Mouse (Mus musculus): ENCODE measurements around the gene Hmcn1. TPM values are rescaled to one million over a fixed set of nuclear protein-coding genes. Genes with fewer than 3 reads are reported as not detected.

Hmcn1 gene
- total RNA-seq, 2 experiments from 2014 or later: 2.9 to 3.8 TPM

DNA sequence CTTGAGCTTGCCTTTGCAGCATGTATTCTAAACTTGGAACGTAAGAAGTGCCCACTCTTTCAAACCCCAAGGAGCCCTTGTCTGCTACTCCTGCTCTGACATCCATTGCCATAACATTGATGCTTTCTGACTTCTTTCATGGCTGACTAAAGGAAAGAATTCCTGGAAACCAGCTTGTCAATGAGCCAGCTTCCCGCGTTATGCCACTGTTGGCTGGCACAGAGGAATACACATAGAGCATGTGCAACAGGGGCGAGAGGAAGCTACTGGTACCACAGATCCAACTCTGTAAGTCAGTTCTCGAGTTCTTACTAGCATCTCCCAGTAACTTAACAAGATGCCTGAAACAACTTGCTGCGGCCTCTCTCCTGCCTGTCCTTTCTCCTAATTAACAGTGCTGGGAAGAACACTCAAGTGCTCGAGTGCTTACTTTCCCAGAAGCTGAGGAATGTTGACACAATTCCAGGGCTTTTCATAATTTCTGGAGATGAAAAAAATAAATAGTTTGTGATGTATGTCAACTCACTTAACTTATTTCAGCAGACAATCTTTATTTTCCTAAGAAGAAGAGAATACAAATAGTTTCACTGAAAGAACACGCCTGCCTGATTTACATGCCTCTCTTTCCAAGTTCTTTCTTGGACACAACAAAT, 192.5 kb downstream of the Hmcn1 start:
- DNase-seq (ENCODE audit: extremely low spot score in 1 of 2, low spot score in 1 of 2): no peak

DNA sequence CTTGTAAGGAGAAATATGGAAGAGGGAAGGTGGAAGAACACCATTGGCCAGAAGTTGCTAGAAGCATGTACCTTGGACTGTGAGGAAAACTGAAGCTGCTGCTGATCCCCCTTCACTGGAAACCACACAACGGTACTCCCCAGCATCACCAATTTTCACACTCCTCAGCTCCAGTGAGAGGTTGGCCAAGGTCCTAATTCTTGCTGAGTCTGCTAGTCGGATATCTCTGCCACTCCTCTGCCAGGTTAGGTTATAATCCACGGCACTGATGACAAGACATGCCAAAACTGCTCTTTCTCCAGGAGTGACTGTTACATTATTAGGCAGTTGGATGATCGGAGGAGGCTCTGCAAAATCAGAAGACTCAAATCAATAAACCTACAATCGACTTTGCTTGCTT, 194.6 kb downstream of the Hmcn1 start:
- DNase-seq (ENCODE audit: extremely low spot score in 1 of 2, low spot score in 1 of 2): no peak

DNA sequence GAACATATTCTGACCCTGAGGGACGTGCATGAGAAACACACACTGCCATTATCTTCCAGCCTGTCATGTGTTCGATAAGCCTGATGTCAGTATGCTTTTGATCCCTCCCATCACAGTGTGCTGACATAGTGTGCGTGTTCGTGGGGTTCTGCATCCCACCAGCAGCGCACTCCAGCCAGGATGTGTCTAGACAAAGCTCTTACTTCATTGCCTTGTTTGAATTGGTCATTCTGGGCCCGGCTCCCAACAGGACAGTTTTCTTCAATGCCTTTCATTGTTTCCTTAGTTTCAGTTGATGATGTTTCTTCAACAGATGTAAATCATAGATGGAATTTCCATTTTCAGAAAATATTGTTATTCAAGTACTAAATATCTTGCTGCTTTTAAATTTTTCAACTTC, 206.5 kb downstream of the Hmcn1 start:
- DNase-seq (ENCODE audit: extremely low spot score in 1 of 2, low spot score in 1 of 2): no peak

DNA sequence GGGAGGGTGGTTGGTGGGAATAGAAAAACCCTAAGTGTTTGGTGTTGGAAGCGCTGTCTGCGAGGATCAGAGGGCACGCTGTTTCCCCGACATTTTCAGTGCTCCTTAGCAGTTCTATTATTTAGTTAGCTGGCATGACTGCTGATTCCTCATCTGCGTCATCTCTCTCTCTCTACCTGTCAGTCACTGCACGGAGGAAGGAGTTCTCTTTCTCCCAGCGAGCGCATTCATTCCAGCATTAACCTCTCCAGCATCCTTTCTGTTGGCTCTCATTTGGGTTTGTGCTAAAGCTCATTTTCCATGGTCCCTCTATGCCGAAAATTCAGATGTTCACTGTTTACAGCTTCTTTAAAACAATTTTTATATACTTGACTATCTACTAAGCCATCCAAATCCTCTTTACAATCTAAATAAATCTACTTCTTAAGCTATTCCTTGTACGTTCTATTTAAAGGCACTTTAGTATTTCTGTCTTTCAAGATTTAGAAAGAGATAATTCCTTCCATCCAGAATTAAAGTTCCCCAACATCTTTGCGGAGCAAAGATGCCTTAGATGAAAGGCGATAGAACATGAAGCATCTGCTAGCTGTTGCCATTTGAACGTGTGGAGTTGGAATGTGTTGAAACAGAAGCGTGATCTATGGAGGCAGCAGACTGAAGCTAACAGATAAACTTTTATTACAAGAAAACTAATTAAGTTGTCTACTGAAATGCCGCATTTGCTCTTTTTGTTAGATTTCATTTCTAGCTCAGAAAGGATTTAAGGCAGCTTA, 210.0 kb downstream of the Hmcn1 start:
- no peak for DNase-seq (ENCODE audit: extremely low spot score in 1 of 2, low spot score in 1 of 2)

DNA sequence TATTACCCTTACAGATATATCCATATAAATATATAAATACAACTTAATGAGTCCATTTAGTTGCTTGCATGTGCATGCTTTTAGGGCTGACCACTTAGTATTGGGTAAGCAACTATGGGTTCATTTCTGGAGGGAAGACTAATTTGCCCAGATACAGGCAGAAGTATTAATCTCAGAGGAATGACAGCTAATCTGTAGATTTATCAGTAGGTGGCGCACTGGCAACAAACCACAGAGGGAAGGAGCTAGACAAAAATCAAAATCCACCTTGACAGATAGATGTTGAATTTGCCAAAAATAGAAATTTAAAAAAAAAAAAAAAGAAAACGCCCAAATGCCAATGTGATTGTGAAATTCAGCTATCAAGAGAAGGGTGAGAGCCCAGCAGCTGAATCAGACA, 213.3 kb downstream of the Hmcn1 start:
- DNase-seq (ENCODE audit: extremely low spot score in 1 of 2, low spot score in 1 of 2): no peak

DNA sequence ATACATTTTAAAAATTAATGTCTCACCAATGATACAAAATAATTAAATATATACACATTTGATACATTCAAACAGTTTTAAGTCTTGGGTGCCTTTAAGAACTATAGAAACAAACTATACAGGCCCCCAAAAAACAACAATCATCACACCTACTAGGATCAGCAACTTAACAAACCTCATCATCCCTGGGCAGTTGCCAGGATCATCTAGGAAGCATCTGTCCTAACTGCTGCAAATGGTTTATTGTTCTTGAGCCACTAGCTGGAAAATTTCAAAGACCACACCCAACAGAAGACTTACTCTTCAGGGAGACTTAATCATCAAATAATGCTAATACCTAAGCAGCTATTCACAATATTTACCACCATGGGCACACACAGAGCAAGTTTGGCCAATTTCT, 216.5 kb downstream of the Hmcn1 start:
- no peak for DNase-seq (ENCODE audit: extremely low spot score in 1 of 2, low spot score in 1 of 2)

DNA sequence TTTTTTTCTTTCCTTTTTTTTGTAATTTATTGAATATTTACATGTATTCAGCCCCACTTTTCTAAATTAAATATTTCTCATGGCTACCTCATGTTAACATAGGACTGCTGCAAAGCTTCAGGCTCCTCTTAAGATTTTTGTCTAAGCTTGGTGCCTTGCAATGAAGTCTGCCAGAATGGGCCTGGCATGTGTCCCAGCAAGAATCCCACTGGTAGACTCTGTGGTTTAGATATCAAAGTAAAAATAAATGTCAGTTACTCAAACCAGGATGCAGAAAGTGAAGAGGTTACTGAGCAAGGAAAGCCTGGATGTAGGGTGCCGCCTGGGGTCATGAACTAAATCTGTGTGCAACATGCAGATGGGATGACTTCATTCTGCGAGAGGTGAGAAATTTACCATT, 217.5 kb downstream of the Hmcn1 start:
- DNase-seq (ENCODE audit: extremely low spot score in 1 of 2, low spot score in 1 of 2): no peak

DNA sequence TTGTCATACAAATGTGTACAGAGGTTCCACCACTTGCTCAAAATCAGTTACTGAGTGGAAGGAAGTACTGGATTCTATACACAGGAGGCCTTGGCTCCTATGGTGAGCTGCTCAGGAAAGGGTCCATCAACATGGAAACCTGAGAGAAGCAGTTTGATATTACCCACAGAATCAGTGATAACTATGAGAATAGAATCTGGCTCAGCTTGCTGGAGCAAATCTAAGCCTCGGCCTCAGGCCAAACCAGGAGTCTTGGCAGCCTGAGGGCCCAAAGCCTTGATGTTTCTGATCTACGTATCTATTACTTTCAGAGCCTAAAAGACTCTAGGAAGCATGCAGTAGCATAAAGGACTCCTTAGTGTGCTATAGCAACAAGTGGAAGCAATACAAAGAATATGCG, 220.3 kb downstream of the Hmcn1 start:
- no peak for DNase-seq (ENCODE audit: extremely low spot score in 1 of 2, low spot score in 1 of 2)

DNA sequence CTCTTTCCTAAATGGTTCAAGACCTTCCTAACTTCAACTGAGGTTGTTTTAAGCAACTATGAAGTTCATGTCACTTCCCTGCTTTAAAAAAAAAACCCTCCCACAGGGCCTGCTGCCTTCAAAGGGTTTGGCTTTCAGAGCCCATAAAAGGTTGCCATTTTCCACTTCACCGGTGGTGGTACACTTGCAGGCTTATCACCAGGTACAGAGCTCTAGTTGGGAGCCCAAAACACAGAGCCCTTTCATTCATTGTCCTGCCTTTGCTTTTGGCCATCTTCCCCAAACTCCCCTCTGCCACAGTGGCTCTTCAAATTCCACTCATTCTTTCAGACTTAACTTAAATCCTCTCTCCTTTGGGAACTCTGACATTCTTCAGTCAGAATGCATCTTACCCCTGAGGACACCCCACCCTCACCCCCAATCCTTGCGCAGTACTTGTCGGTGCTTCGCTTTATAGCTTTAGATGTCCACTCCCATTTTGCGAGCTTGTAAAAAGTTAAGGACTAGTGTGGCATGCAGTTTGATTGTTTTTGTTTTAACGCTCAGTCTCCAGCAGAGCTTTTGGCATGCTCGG, 222.2 kb downstream of the Hmcn1 start:
- DNase-seq (ENCODE audit: extremely low spot score in 1 of 2, low spot score in 1 of 2): no peak

DNA sequence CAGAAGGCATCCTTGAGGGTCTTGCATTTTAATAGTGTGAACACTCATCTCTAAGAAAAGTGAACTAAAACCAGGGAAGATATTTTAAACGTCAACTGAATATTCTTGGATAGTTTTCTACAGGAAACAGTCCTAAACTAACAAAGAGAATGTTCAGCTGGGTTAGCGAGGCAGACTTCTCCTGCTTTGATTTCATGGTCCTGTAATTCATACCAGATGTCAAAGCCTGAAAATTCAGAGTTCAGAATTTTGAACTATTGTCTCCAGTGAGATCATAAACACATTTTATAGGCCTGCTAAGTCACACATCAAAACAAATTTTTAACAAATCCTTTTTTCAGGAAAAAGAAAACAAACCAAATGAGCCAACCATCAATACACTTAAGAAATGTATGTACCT, 223.4 kb downstream of the Hmcn1 start:
- DNase-seq (ENCODE audit: extremely low spot score in 1 of 2, low spot score in 1 of 2): no peak

DNA sequence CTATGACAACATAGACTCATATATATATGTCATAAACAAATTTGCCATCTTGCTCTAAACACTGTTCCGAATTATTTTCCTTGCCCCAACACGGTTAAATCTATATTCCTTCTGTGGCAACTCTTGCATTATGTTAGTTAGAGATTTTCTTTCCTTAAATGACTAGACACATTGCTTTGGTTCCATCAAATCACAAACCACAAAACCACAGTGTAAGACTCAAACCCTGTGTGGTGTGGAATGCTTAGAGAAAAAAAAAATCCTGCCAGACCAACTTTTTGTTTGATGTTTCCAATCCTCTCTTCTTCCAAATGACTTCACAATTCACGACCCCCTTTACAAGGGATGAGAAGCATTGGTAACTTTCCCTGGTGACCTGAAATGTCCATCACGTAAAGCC, 231.6 kb downstream of the Hmcn1 start:
- DNase-seq (ENCODE audit: extremely low spot score in 1 of 2, low spot score in 1 of 2): no peak

DNA sequence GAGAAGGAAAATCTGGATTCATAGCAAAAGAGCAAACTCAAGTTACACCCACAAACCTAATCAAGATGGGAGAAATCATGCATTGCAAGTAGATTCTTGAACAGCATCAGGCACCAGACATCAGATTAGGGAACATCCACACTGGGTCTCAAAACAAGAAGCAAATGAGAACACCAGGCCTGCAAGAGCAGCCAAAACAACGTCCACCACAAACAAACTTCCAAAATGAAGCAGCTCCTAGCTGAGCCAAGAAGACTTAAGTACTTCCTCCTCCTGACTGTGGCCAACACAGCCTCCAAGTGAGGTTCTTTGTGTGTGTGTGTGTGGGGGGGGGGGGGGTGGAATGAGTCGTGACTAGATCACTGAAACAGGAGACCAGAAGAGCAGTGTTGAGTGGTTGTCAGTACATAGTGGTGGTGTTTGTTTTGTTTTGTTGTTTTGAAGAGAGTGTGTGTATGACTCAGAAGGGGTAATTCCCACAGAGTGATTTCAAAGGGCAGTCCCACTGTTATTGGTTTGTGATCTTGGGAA, 232.4 kb downstream of the Hmcn1 start:
- no peak for DNase-seq (ENCODE audit: extremely low spot score in 1 of 2, low spot score in 1 of 2)

DNA sequence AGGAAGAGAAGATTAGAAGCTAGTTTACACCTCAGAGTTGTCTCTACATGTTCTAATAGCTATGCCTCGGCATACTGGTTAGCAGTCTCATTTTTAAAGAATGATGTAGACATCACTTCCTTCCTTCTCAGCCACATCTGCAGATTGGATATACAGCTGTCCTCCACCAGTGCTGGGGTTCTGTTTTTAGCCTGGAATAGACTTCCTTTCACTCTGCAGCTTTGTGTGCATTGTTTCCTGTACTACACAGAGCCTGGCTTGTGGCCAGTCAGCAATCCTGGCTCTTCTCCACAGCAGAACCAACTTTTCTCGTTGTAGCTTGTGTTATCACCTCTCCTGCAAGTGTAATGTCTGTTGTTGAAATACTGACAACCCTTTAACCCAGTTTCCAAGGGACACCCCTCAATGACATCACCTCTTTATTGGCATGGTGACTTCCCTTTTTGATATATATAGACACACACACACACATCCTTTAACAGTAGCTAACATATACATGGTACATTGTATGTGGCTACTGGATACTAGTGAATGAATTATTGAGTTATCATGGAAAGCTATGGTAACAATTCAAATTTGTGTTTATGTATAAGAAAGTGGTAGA, 233.7 kb downstream of the Hmcn1 start:
- no peak for DNase-seq (ENCODE audit: extremely low spot score in 1 of 2, low spot score in 1 of 2)

DNA sequence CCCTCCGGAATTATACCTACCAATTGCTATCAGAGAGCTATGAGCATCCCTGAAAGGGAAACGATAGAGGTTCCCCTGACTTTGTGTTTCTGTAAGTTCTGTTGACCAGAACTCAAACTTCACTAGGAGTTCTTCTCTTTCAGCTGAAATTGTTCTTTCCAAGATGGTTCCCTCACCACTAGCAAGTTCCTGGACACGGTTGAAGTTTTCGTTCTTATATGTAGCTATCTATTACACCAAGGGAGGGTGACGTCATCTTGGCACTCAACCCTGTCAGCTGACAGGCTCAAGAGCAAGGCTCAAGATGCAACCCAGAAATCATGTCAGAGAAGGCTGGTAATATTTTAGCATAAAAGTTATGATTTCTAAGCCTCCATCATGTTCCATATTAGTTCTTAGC, 239.3 kb downstream of the Hmcn1 start:
- no peak for DNase-seq (ENCODE audit: extremely low spot score in 1 of 2, low spot score in 1 of 2)

DNA sequence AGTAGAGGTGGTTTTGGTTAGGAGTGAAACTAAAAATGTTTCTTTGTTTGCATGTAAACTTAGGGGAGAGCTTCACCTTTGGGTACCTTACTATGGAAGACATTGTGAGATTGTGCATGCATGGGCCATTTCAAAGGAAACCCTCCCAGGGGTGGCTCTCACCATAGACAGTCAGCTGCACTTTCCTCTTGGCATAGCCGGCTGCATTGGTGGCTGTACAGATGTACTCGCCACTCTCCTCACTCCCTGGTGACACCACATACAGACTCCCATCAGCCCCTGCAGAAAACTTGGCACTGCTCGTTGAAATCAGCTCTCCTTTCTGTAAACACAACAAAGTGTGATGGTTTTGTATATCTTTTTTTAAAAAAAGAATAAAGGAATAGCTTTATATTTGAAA, 244.5 kb downstream of the Hmcn1 start:
- no peak for DNase-seq (ENCODE audit: extremely low spot score in 1 of 2, low spot score in 1 of 2)

DNA sequence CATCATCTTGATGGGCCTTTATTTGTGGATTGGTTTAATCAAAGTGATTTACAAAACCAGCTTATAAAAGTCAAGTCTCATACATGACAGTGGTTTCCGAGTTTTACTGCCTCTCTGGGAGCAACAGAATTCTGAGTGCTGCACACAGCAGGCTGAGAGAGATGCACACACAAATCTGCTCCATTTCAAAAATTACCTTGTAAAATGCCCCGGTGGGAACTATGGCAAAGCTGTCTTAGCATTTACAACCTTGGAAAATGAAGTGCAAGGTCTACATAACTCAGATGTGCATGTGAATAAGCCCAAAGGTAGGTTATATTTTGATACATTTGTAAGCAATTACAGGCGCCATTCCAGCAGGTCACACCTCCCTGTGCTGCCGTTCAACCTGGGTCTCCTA, 245.5 kb downstream of the Hmcn1 start:
- no peak for DNase-seq (ENCODE audit: extremely low spot score in 1 of 2, low spot score in 1 of 2)

DNA sequence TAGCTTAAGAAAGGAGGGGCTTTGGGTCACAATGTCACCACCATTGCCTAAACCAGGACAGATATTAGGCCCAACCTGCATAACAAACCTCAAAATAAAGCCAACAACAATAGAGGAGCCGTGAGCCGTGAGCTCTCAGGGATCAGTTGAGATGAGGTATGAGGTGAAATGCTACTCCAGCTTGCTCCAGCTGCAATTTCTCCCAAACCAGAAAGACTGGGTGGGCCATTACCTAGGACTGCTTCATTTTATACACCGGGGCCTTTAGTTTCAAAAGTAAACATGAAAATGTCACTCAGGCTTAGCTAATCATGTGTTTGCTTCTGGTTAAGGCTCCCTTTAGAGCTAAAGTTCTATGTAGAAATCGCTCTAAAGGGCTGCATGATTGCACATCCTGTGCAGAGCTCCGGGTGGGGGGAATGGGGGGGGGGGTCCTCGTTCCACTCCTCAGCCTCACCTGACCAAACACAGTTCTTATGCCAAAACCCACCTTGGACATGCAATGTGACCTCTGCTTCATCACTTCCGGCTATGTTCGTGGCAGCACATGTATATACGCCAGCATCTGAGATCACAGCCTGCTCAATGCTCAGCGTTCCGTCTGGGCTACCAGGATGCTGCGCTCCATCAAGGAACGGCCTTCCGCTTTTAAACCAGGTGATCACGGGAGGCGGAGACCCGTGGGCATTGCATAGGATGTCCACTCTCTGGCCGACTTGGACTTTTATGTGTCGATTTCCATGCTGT, 250.0 kb downstream of the Hmcn1 start:
- no peak for DNase-seq (ENCODE audit: extremely low spot score in 1 of 2, low spot score in 1 of 2)

DNA sequence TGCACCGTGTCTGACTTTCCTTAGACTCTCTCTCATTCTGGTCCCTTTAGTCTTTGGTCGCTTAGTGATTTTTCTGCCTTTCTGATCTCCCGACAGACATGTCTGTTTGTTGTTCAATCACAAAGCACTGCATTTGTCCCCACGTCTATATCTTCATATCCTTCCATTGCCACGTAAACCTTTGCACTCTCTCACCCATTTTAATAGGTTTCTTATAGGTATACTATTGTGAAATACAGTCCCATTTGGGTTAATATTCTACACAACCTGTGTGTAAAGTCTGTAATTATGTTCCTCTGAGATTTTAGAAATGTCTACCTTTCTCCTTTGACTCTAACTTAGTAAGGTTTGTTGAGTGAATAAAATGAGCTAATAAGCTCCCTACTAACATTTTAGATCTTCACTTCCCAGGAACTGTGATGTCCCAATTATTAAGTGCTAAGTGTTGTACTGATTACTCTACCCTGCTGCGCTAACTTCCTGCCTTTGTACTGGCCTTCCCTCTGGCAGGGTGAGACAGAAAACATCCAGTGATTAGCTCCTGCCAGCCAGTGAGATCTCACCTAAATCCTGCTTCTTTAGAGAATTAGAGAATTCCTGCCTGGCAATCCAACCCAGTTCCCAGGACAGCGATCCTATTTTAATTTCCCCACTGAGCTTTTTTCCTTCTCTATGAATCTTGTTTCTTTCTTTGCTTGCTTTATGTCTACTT, 250.7 kb downstream of the Hmcn1 start:
- DNase-seq (ENCODE audit: extremely low spot score in 1 of 2, low spot score in 1 of 2): no peak

DNA sequence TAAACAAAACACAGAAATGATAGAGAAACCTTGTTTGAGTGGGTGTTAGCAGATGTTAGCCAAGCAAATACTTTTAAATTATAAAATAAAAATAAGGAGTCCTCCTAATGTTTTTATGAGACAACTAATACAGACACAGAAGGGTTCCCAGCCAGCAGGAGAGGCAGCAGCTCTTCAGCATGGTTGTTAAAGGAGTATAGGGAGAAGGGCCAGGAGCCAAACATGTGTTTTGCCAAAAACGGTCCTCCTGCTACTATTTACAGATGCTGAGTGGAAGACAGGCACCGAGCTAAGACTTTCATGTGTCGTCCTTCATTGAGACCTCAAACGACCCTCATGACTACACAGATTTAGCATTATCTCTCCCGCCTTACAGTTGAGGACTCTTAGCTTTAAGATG, 281.8 kb downstream of the Hmcn1 start:
- DNase-seq (ENCODE audit: extremely low spot score in 1 of 2, low spot score in 1 of 2): no peak

DNA sequence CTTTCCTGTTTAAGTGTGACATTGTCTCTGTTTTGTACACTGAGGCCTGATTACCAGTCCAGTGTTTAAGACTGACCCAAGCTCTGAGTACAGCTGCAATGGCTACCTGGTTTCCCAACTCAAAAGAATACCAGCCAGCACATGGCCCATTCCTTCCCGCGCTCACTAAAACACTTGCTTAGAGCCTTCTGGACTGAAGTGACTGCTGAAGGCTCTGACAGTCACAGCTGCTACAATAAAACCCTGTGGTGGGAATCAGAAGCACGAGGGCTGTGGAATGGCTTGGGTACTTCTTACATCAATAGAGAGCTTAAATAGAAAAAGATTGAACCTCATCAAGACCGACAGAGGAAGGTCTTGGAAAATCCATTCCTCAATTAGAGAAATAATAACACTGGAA, 286.7 kb downstream of the Hmcn1 start:
- no peak for DNase-seq (ENCODE audit: extremely low spot score in 1 of 2, low spot score in 1 of 2)
